Mouse (Mus musculus): Measurements from ENCODE around the gene Tet1.
"Not testable (repeated sequence)": the region's sequence is repeated elsewhere in the genome, so short reads cannot be mapped to it uniquely, and the experiment has no call there.

The Tet1 gene

GRCm38 (mm10) chr10:62791251-62792176 is 117.3 kb downstream of the Tet1 start:
- no peak for DNase-seq (ENCODE audit: inconsistent age in 2 of 2, low spot score in 1 of 2)

GRCm38 (mm10) chr10:62781776-62782175 is 127.0 kb downstream of the Tet1 start:
- not testable (repeated sequence) for DNase-seq (ENCODE audit: inconsistent age in 2 of 2, low spot score in 1 of 2)

Measured in adrenal gland, adult (tissue).